Mouse (Mus musculus): ENCODE results near the gene Dnajb13. TPM values are rescaled to one million over a fixed set of nuclear protein-coding genes. Genes with fewer than 3 reads are reported as not detected.

Dnajb13 gene
- total and polyA plus RNA-seq, 3 experiments, result 2.0 to 3.6 TPM; not detected in 1

DNA sequence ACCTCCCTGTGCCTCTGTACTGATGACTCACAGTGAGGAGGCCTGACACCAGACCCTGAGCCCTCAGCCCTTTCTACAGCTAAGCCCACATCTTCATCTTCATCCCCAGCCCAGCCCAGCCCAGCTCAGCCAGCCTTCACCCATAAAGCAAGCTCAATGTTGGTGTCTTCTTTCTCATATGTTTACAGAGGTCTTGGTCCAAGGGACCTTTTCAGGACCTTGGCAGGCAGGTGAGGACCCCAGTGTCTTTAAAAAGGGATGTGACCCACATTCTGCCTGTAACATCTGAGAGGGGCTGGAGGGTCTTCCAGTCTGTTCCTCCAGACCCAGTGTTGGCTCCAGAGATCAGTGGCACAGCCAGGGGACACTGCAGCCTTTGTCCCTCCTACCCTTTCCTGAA, 15.3 kb downstream of the Dnajb13 start:
- no peak for DNase-seq (ENCODE audit: low read depth, low spot score)
- Histone ChIP-seq H3K9ac (ENCODE audit: control insufficient read depth, low read depth, low read length, poor library complexity, severe bottlenecking) (no peak overlapping the region), H3K36me3 (ENCODE audit: control insufficient read depth in 1 of 2, insufficient read depth in 2 of 2, low read length in 2 of 2) (peaks cover 0 to 8% of the 10 kb centered on the region in 2 experiments; a peak in 3 of 4 replicates), H3K79me2 (ENCODE audit: control insufficient read depth, insufficient read depth, low read length, poor library complexity) (peaks cover 20% of the 10 kb centered on the region), H3K27ac (ENCODE audit: control insufficient read depth, low read depth, low read length) (no peak overlapping the region), H3K27me3 (ENCODE audit: control insufficient read depth in 1 of 2, insufficient read depth in 2 of 2, low read length in 2 of 2) (no peaks in the 10 kb centered on the region), H3K4me3 (ENCODE audit: control insufficient read depth in 1 of 2, insufficient read depth in 1 of 2, low read depth in 2 of 2, low read length in 2 of 2) (no peak overlapping the region), H3K4me1 (ENCODE audit: control insufficient read depth in 1 of 2, insufficient read depth in 2 of 2, low read length in 2 of 2) (peaks cover 3 to 19% of the 10 kb centered on the region in 2 experiments; a peak in 3 of 4 replicates), H3K9me3 (replicated peaks; ENCODE audit: insufficient read depth, low read length) (no peaks in the 10 kb centered on the region)
- TF ChIP-seq NRF1 (IDR thresholded peaks at IDR 0.05; ENCODE audit: insufficient read depth, low read depth, low read length, poor library complexity, severe bottlenecking), result no peak
- TF ChIP-seq RAD21 (IDR thresholded peaks at IDR 0.05; ENCODE audit: low read depth, low read length), result no peak
- TF ChIP-seq POLR2AphosphoS2 (IDR thresholded peaks at IDR 0.05; ENCODE audit: low read length), result no peak
- TF ChIP-seq JUND (IDR thresholded peaks at IDR 0.05; ENCODE audit: low read depth, low read length), result no peak
- no peak for TF ChIP-seq MEF2A (IDR thresholded peaks at IDR 0.05; ENCODE audit: extremely low read depth, insufficient replicate concordance, low read depth, low read length, poor library complexity, severe bottlenecking)

DNA sequence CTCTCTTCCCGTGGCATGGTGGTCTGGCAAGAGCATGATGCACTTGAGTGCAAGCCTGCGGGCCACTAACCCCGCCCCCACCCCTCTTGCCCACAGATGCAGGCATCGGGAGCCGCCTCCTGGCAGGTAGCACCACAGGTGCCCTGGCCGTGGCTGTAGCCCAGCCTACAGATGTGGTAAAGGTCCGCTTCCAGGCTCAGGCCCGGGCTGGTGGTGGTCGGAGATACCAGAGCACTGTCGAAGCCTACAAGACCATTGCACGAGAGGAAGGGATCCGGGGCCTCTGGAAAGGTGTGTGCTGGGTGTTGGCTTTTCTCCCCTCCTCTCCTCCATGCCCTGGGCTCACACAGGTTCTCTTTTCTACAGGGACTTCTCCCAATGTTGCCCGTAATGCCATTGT, 16.8 kb downstream of the Dnajb13 start:
- no peak overlapping the region for H3K27ac ChIP-seq (ENCODE audit: control insufficient read depth, low read depth, low read length)
- peaks cover 0 to 8% of the 10 kb centered on the region in 2 experiments; a peak in 3 of 4 replicates for H3K36me3 ChIP-seq (ENCODE audit: control insufficient read depth in 1 of 2, insufficient read depth in 2 of 2, low read length in 2 of 2)

DNA sequence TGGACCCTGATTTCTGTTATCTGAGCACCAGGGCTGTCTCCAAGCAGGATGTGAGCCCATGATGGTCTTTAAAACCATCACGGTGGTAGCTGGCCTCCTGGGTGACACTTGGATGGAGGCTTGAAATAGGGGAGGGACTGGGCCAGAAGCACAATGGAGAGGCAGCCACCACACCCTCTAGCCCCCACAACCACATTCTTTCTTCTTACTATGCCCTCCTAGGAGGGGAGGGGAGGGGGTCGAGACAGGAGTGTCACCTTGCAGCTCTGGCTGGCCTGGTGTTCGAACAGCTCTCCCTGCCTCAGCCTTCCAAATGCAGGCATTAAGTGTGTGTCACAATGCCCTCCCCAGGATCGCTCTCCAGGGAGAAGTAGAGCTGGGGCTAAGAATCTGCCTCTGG, 17.4 kb downstream of the Dnajb13 start:
- Histone ChIP-seq H3K4me3 (ENCODE audit: control insufficient read depth in 1 of 2, insufficient read depth in 1 of 2, low read depth in 2 of 2, low read length in 2 of 2) (no peak overlapping the region), H3K27ac (ENCODE audit: control insufficient read depth, low read depth, low read length) (no peak overlapping the region), H3K27me3 (ENCODE audit: control insufficient read depth in 1 of 2, insufficient read depth in 2 of 2, low read length in 2 of 2) (no peaks in the 10 kb centered on the region), H3K36me3 (ENCODE audit: control insufficient read depth in 1 of 2, insufficient read depth in 2 of 2, low read length in 2 of 2) (peaks cover 0 to 8% of the 10 kb centered on the region in 2 experiments; a peak in 3 of 4 replicates), H3K4me1 (ENCODE audit: control insufficient read depth in 1 of 2, insufficient read depth in 2 of 2, low read length in 2 of 2) (peaks cover 3 to 19% of the 10 kb centered on the region in 2 experiments; a peak in 3 of 4 replicates), H3K9me3 (replicated peaks; ENCODE audit: insufficient read depth, low read length) (no peaks in the 10 kb centered on the region), H3K79me2 (ENCODE audit: control insufficient read depth, insufficient read depth, low read length, poor library complexity) (peaks cover 37% of the 10 kb centered on the region), H3K9ac (ENCODE audit: control insufficient read depth, low read depth, low read length, poor library complexity, severe bottlenecking) (no peak overlapping the region)
- no peak for DNase-seq (ENCODE audit: low read depth, low spot score)
- TF ChIP-seq JUND (IDR thresholded peaks at IDR 0.05; ENCODE audit: low read depth, low read length) (no peak), CHD2 (IDR thresholded peaks at IDR 0.05; ENCODE audit: low read length) (no peak), SMC3 (IDR thresholded peaks at IDR 0.05; ENCODE audit: low read depth, low read length) (no peak), SIN3A (IDR thresholded peaks at IDR 0.05; ENCODE audit: low read length) (no peak), POLR2A (IDR thresholded peaks at IDR 0.05; ENCODE audit: control insufficient read depth in 1 of 2, insufficient read depth in 1 of 2, low read depth in 1 of 2, low read length in 2 of 2, poor library complexity in 1 of 2) (no peak), GATA1 (IDR thresholded peaks at IDR 0.05; ENCODE audit: low read depth, low read length) (no peak), E2F4 (IDR thresholded peaks at IDR 0.05; ENCODE audit: borderline replicate concordance, low read depth, low read length) (no peak), ZC3H11A (IDR thresholded peaks at IDR 0.05; ENCODE audit: low read depth, low read length) (no peak), MAFK (IDR thresholded peaks at IDR 0.05; ENCODE audit: borderline replicate concordance, low read depth, low read length) (no peak), RAD21 (IDR thresholded peaks at IDR 0.05; ENCODE audit: low read depth, low read length) (no peak), ZKSCAN1 (IDR thresholded peaks at IDR 0.05; ENCODE audit: low read depth, low read length) (no peak), BHLHE40 (IDR thresholded peaks at IDR 0.05; ENCODE audit: borderline replicate concordance, low read depth, low read length) (no peak), KAT2A (conservative IDR thresholded peaks at IDR 0.05; ENCODE audit: low read depth, low read length) (no peak), TAL1 (IDR thresholded peaks at IDR 0.05; ENCODE audit: low read length) (no peak), MXI1 (IDR thresholded peaks at IDR 0.05; ENCODE audit: low read depth, low read length) (no peak)

More for the DNA sequence above, 16.8 kb downstream of the Dnajb13 start:
- no peak for DNase-seq (ENCODE audit: low read depth, low spot score)
- TF ChIP-seq MAFK (IDR thresholded peaks at IDR 0.05; ENCODE audit: borderline replicate concordance, low read depth, low read length) (no peak), CHD2 (IDR thresholded peaks at IDR 0.05; ENCODE audit: low read length) (no peak), MXI1 (IDR thresholded peaks at IDR 0.05; ENCODE audit: low read depth, low read length) (no peak), HCFC1 (IDR thresholded peaks at IDR 0.05; ENCODE audit: low read depth, low read length) (no peak), MAZ (IDR thresholded peaks at IDR 0.05; ENCODE audit: low read depth, low read length) (no peak), ZNF384 (IDR thresholded peaks at IDR 0.05; ENCODE audit: low read depth, low read length) (no peak), USF1 (IDR thresholded peaks at IDR 0.05; ENCODE audit: low read depth, low read length) (no peak), MEF2A (IDR thresholded peaks at IDR 0.05; ENCODE audit: extremely low read depth, insufficient replicate concordance, low read depth, low read length, poor library complexity, severe bottlenecking) (no peak), ELF1 (IDR thresholded peaks at IDR 0.05; ENCODE audit: low read depth, low read length) (no peak), TBP (IDR thresholded peaks at IDR 0.05; ENCODE audit: low read depth, low read length) (no peak), TCF12 (IDR thresholded peaks at IDR 0.05; ENCODE audit: low read depth, low read length) (no peak), SMC3 (IDR thresholded peaks at IDR 0.05; ENCODE audit: low read depth, low read length) (no peak), CHD1 (IDR thresholded peaks at IDR 0.05; ENCODE audit: low read depth, low read length) (no peak), GATA1 (IDR thresholded peaks at IDR 0.05; ENCODE audit: low read depth, low read length) (no peak), NRF1 (IDR thresholded peaks at IDR 0.05; ENCODE audit: insufficient read depth, low read depth, low read length, poor library complexity, severe bottlenecking) (no peak), CTCF (IDR thresholded peaks at IDR 0.05 in 2 of 3, conservative IDR thresholded peaks at IDR 0.05 in 1 of 3; ENCODE audit: control insufficient read depth in 1 of 3, insufficient read depth in 1 of 3, low read depth in 2 of 3, low read length in 3 of 3, poor library complexity in 1 of 3, severe bottlenecking in 1 of 3) (no peak), GABPA (IDR thresholded peaks at IDR 0.05; ENCODE audit: low read depth, low read length) (no peak), ETS1 (IDR thresholded peaks at IDR 0.05; ENCODE audit: low read depth, low read length) (no peak)
- Histone ChIP-seq H3K9me3 (replicated peaks; ENCODE audit: insufficient read depth, low read length) (no peaks in the 10 kb centered on the region), H3K79me2 (ENCODE audit: control insufficient read depth, insufficient read depth, low read length, poor library complexity) (peaks cover 33% of the 10 kb centered on the region), H3K4me3 (ENCODE audit: control insufficient read depth in 1 of 2, insufficient read depth in 1 of 2, low read depth in 2 of 2, low read length in 2 of 2) (no peak overlapping the region), H3K27me3 (ENCODE audit: control insufficient read depth in 1 of 2, insufficient read depth in 2 of 2, low read length in 2 of 2) (no peaks in the 10 kb centered on the region), H3K4me1 (ENCODE audit: control insufficient read depth in 1 of 2, insufficient read depth in 2 of 2, low read length in 2 of 2) (peaks cover 3 to 19% of the 10 kb centered on the region in 2 experiments; a peak in 3 of 4 replicates), H3K9ac (ENCODE audit: control insufficient read depth, low read depth, low read length, poor library complexity, severe bottlenecking) (no peak overlapping the region)

All from MEL (cell line).